Mouse (Mus musculus): ENCODE results near the gene Dguok.

DNA sequence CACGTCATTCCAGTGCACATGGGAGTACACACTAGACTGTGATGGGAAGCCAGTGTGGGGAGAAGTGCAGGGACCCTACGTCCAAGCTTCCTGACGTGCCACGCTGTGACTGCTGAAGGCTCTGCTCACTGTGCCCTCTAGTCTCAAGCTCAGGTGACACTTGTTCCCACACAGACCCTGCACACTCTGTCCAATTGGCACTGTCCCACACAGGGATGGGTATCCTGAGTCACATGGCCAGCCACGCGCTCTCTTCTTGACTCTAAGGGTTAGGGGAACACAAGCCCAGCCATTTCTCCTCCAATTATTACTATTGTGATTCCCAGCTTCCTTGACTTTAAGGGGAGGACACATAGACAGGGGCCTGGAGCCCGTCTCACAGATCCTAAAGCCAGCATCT lies 23.0 kb downstream of the Dguok start:
- TF ChIP-seq KAT2A (IDR thresholded peaks at IDR 0.05; ENCODE audit: insufficient replicate concordance, low read length): no peak
- TF ChIP-seq MAZ (IDR thresholded peaks at IDR 0.05; ENCODE audit: low read depth, low read length): no peak
- TF ChIP-seq CTCF (conservative IDR thresholded peaks at IDR 0.05 in 1 of 2, IDR thresholded peaks at IDR 0.05 in 1 of 2; ENCODE audit: low read depth in 2 of 2, low read length in 2 of 2): no peak
- no peak for TF ChIP-seq POLR2A (IDR thresholded peaks at IDR 0.05; ENCODE audit: low read depth, low read length)
- no peak for TF ChIP-seq NRF1 (IDR thresholded peaks at IDR 0.05; ENCODE audit: low read depth, low read length)
- TF ChIP-seq ZKSCAN1 (IDR thresholded peaks at IDR 0.05; ENCODE audit: borderline replicate concordance, low read depth, low read length): no peak
- no peak for TF ChIP-seq CHD2 (IDR thresholded peaks at IDR 0.05; ENCODE audit: low read length)
- TF ChIP-seq MYC (IDR thresholded peaks at IDR 0.05; ENCODE audit: low read depth, low read length): no peak
- TF ChIP-seq ZNF384 (IDR thresholded peaks at IDR 0.05; ENCODE audit: low read depth, low read length): no peak
- TF ChIP-seq ETS1 (conservative IDR thresholded peaks at IDR 0.05; ENCODE audit: low read depth, low read length): no peak
- TF ChIP-seq HCFC1 (IDR thresholded peaks at IDR 0.05; ENCODE audit: low read depth, low read length): no peak
- TF ChIP-seq USF1 (IDR thresholded peaks at IDR 0.05; ENCODE audit: low read depth, low read length): no peak
- no peak for TF ChIP-seq TBP (conservative IDR thresholded peaks at IDR 0.05; ENCODE audit: low read depth, low read length)

Data from CH12.LX (cell line).